Mouse (Mus musculus): Measurements from ENCODE around the gene Ly86. TPM values are rescaled to one million over a fixed set of nuclear protein-coding genes. Genes with fewer than 3 reads are reported as not detected.

Ly86 gene
- polyA plus RNA-seq, 2 experiments = 7.0 to 14.1 TPM

DNA sequence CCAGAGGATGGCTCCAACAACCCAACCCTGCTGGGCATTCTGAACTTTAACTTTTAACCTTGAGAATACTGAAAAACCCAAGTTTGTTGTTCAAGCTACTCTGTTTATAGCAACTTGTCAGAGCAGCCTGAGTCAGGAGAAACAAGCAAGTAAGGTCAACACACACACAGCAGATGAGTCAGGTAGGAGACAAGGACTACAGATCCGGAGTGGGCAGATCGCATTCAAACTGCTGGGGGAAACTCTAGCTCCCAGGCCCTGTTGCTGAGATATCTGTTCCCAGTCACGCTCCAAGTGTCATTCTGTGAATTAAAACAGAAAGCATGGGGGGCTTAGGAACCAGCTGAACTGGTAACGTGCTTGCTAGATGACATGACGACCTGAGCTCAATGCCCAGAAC is 4.0 kb downstream of the Ly86 start:
- WGBS (ENCODE audit: insufficient replicate concordance) = 67% methylated on average over 5 of the region's 5 CpGs
- H3K27me3 ChIP-seq (ENCODE audit: control insufficient read depth, insufficient read depth, low read length) = no peaks in the 10 kb centered on the region
- ATAC-seq (ENCODE audit: insufficient read depth) = no peak

GRCm38 (mm10) chr13:37353016-37353415 is 8.0 kb downstream of the Ly86 start:
- TF ChIP-seq CTCF (IDR thresholded peaks at IDR 0.05; ENCODE audit: low read depth) (no peak), EP300 (IDR thresholded peaks at IDR 0.05; ENCODE audit: low read depth) (no peak)
- no peak overlapping the region for H3K4me3 ChIP-seq (ENCODE audit: insufficient read depth in 1 of 2, low read depth in 2 of 2, low read length in 2 of 2)
- no peak overlapping the region for H3K4me2 ChIP-seq (ENCODE audit: low read depth)
- peaks cover 0 to 11% of the 10 kb centered on the region in 2 experiments; a peak in 2 of 4 replicates for H3K4me1 ChIP-seq (replicated peaks; ENCODE audit: control insufficient read depth in 2 of 2, insufficient read depth in 2 of 2, low read length in 1 of 2)
- no peaks in the 10 kb centered on the region for H3K9me3 ChIP-seq (ENCODE audit: control insufficient read depth, low read length)
- no peaks in the 10 kb centered on the region for H3K36me3 ChIP-seq (replicated peaks; ENCODE audit: control insufficient read depth, insufficient read depth, low read depth)
- H3K27ac ChIP-seq = no peak overlapping the region
- H3K27me3 ChIP-seq (ENCODE audit: control insufficient read depth, insufficient read depth, low read length) = no peaks in the 10 kb centered on the region
- no peak for DNase-seq (ENCODE audit: low read depth in 3 of 3, low spot score in 3 of 3)
- H3K9ac ChIP-seq (replicated peaks) = no peak overlapping the region
- ATAC-seq (ENCODE audit: insufficient read depth) = no peak
- WGBS (ENCODE audit: insufficient replicate concordance) = 48% methylated on average over 2 of the region's 2 CpGs

More for the DNA sequence above, 4.0 kb downstream of the Ly86 start:
- DNase-seq (ENCODE audit: low read depth in 3 of 3, low spot score in 3 of 3) = no peak
- Histone ChIP-seq H3K27ac (no peak overlapping the region), H3K4me2 (ENCODE audit: low read depth) (no peak overlapping the region), H3K9ac (replicated peaks) (no peak overlapping the region), H3K4me3 (ENCODE audit: insufficient read depth in 1 of 2, low read depth in 2 of 2, low read length in 2 of 2) (no peak overlapping the region), H3K36me3 (replicated peaks; ENCODE audit: control insufficient read depth, insufficient read depth, low read depth) (no peaks in the 10 kb centered on the region), H3K9me3 (ENCODE audit: control insufficient read depth, low read length) (no peaks in the 10 kb centered on the region), H3K4me1 (replicated peaks; ENCODE audit: control insufficient read depth in 2 of 2, insufficient read depth in 2 of 2, low read length in 1 of 2) (peaks cover 0 to 6% of the 10 kb centered on the region in 2 experiments; a peak in 1 of 4 replicates)
- TF ChIP-seq EP300 (IDR thresholded peaks at IDR 0.05; ENCODE audit: low read depth) (no peak), CTCF (IDR thresholded peaks at IDR 0.05; ENCODE audit: low read depth) (no peak)

GRCm38 (mm10) chr13:37353868-37354267 is 8.9 kb downstream of the Ly86 start:
- H3K4me3 ChIP-seq (ENCODE audit: insufficient read depth in 1 of 2, low read depth in 2 of 2, low read length in 2 of 2) = no peak overlapping the region
- H3K27ac ChIP-seq = no peak overlapping the region
- H3K36me3 ChIP-seq (replicated peaks; ENCODE audit: control insufficient read depth, insufficient read depth, low read depth) = no peaks in the 10 kb centered on the region
- no peaks in the 10 kb centered on the region for H3K27me3 ChIP-seq (ENCODE audit: control insufficient read depth, insufficient read depth, low read length)
- DNase-seq (ENCODE audit: low read depth in 3 of 3, low spot score in 3 of 3) (no peak), ATAC-seq (ENCODE audit: insufficient read depth) (no peak)
- no peak overlapping the region for H3K4me2 ChIP-seq (ENCODE audit: low read depth)
- no peaks in the 10 kb centered on the region for H3K9me3 ChIP-seq (ENCODE audit: control insufficient read depth, low read length)
- peaks cover 0 to 11% of the 10 kb centered on the region in 2 experiments; a peak in 2 of 4 replicates for H3K4me1 ChIP-seq (replicated peaks; ENCODE audit: control insufficient read depth in 2 of 2, insufficient read depth in 2 of 2, low read length in 1 of 2)
- TF ChIP-seq CTCF (IDR thresholded peaks at IDR 0.05; ENCODE audit: low read depth) (no peak), EP300 (IDR thresholded peaks at IDR 0.05; ENCODE audit: low read depth) (no peak)
- H3K9ac ChIP-seq (replicated peaks) = no peak overlapping the region
- WGBS (ENCODE audit: insufficient replicate concordance) = 12% methylated on average over 4 of the region's 4 CpGs

DNA sequence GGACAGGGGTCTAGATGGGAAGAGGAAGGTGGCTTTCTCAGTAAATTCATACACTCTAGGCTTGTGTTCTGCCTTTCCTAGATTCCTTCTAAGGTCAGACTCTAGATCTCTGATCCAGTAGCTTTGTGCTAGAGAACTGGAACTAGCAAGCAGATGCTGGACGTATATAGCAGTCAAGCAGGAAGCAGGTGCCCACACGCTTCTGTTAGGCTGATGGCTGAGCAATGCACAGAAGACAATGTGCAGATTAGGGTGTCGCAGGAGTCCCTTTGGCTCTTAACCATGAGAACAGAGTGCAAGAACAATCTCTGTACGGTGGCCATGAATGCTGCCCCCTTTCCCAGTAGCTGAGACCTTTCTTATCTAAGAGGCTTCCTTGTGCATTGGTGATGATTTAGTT is 9.4 kb downstream of the Ly86 start:
- H3K36me3 ChIP-seq (replicated peaks; ENCODE audit: control insufficient read depth, insufficient read depth, low read depth) = no peaks in the 10 kb centered on the region
- no peak overlapping the region for H3K27ac ChIP-seq
- WGBS (ENCODE audit: insufficient replicate concordance) = 24% methylated on average over 4 of the region's 4 CpGs
- H3K27me3 ChIP-seq (ENCODE audit: control insufficient read depth, insufficient read depth, low read length) = no peaks in the 10 kb centered on the region
- TF ChIP-seq EP300 (IDR thresholded peaks at IDR 0.05; ENCODE audit: low read depth) (no peak), CTCF (IDR thresholded peaks at IDR 0.05; ENCODE audit: low read depth) (no peak)
- peaks cover 0 to 11% of the 10 kb centered on the region in 2 experiments; a peak in 2 of 4 replicates for H3K4me1 ChIP-seq (replicated peaks; ENCODE audit: control insufficient read depth in 2 of 2, insufficient read depth in 2 of 2, low read length in 1 of 2)
- H3K9ac ChIP-seq (replicated peaks) = no peak overlapping the region
- no peak overlapping the region for H3K4me3 ChIP-seq (ENCODE audit: insufficient read depth in 1 of 2, low read depth in 2 of 2, low read length in 2 of 2)
- H3K4me2 ChIP-seq (ENCODE audit: low read depth) = no peak overlapping the region
- ATAC-seq (ENCODE audit: insufficient read depth) (no peak), DNase-seq (ENCODE audit: low read depth in 3 of 3, low spot score in 3 of 3) (no peak)
- H3K9me3 ChIP-seq (ENCODE audit: control insufficient read depth, low read length) = no peaks in the 10 kb centered on the region

DNA sequence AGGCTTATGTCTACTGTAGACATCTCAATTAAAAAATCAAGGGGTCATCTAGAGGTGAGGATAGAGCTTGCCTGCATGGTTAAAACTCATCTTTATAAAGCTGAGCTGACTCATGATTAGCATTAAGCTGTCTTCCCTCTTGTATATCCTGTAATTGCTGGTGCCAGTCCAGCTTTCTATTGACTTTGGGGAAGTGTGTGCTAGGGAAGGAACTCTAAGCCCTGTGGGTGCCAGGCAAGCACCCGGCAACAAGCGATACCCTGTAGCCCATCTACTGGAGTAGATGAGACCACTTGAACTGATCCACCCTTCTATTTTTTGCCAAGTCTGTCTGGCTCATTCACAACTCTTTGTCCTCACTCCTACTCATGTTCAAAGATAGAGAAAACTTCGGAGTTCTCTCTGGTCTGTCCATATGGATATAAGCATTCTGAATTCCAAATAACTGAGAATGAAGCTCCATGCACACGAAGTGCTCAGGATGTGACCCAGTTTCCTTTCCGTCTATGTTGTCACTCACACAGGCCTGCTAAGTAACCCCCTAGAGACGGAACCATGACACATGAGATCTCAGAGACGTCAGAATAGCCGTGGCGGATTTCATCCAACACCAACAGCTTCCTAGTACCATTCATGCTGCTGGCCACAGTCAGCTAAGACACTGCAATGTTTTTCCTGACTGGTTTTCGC is 10.8 kb downstream of the Ly86 start:
- Histone ChIP-seq H3K27ac (no peak overlapping the region), H3K4me3 (ENCODE audit: insufficient read depth in 1 of 2, low read depth in 2 of 2, low read length in 2 of 2) (no peak overlapping the region), H3K36me3 (replicated peaks; ENCODE audit: control insufficient read depth, insufficient read depth, low read depth) (no peaks in the 10 kb centered on the region), H3K4me2 (ENCODE audit: low read depth) (no peak overlapping the region), H3K4me1 (replicated peaks; ENCODE audit: control insufficient read depth in 2 of 2, insufficient read depth in 2 of 2, low read length in 1 of 2) (peaks cover 0 to 11% of the 10 kb centered on the region in 2 experiments; a peak in 2 of 4 replicates), H3K9ac (replicated peaks) (no peak overlapping the region), H3K27me3 (ENCODE audit: control insufficient read depth, insufficient read depth, low read length) (no peaks in the 10 kb centered on the region), H3K9me3 (ENCODE audit: control insufficient read depth, low read length) (no peaks in the 10 kb centered on the region)
- no peak for ATAC-seq (ENCODE audit: insufficient read depth)
- TF ChIP-seq EP300 (IDR thresholded peaks at IDR 0.05; ENCODE audit: low read depth) (no peak), CTCF (IDR thresholded peaks at IDR 0.05; ENCODE audit: low read depth) (no peak)
- WGBS (ENCODE audit: insufficient replicate concordance) = 45% methylated on average over 10 of the region's 10 CpGs
- DNase-seq (ENCODE audit: low read depth in 3 of 3, low spot score in 3 of 3) = no peak
